Mouse (Mus musculus) left cerebral cortex, postnatal 10 days (tissue): ENCODE results near the gene Atxn1. TPM values are rescaled to one million over a fixed set of nuclear protein-coding genes. Genes with fewer than 3 reads are reported as not detected.

Experiments used
- DNase-seq, 2 experiments: peaks; one replicate each; pipeline ENCODE4 v3.0.0; 2021 to 2022; ENCODE audit warnings: low spot score in 2 of 2, mixed read lengths in 1 of 2; ENCODE audit errors: extremely low spot score in 1 of 2
- intact Hi-C: fragments of 180-260 bp; cut with DNase I; formaldehyde crosslinking; loops from one replicate; pipeline ENCODE4 v1.15.1; 2025
- total RNA-seq, 2 experiments: library from RNA; stranded (reverse); gene quantifications; 2 replicates each; pipeline ENCODE4 v1.2.3; 2021

Atxn1 gene
- total RNA-seq, 2 experiments from 2014 or later: 149 to 152 TPM

DNA sequence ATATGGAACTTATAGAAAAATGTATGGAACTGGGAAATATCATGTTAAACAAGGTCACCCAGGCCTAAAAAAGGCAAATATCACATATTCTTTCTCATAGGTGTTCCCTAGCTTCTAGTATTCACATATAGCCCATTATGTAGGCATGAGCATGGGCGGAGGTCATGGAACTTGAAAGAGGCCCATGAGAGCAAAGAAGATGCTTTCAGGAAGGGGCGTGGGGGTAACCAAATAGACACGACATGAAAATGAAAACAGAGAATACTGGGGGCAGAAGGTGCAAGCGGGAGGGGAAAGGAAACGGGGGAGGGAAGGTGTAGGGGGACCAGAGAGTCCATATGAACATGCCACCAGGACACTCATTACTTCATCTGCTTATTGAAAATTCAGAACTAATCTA, 87.9 kb downstream of the Atxn1 start:
- DNase-seq: no peak
- intact Hi-C loops: no loop called here

- no peak for DNase-seq
- intact Hi-C loops: no loop called here
These were observed 88.4 kb downstream of the Atxn1 start for GRCm38 (mm10) chr13:45876368-45876760.

DNA sequence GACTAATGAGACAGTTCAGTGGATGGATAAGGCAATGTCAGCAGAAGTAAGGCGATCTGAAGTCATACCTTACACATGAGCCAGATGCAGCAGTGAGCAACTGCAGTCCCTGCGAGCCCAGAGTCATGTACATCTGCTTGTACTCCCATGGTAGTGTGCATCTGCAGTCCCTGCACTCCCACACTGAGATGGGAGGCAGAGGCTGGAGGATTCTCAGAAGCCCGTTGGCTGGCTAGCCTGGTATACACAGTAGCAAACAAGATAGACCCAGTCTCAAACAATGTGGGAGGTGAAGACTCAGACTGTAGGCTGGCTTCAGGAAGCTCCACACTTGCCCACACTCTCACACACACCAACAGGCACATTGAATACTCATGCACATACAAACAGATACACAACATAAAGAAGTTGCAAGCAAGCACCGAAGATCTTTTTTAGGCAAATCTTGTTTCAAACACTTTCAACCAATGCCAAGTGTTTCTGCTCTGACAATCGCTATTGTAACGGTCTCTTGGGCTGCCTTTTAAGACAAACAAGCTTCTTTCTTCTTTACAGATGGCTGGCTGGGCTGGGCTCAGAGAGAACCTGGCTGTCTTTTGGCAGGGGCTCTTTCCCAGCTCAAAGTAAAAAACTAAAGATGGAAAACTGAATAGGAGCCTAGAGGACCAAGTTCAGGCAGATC, 89.0 kb downstream of the Atxn1 start:
- DNase-seq: no peak
- intact Hi-C loops: no loop called here

DNA sequence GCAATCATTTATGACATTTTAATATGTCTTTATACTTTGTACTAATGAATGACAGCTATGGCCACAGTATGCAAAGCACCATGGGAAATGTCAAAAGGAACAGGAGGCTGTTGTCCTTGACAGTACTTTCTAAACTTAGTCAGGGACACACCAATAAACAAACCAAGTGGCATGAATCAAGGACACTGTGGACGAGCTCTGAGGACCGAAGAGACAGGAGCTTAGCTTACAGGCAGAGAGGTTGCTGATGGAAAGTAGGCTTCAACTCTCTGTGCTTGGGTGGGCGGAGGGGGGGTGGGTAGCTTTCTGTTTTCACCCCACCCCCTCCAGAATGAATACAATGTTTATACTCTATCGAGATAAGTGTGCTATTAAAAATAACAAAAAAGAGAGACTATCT, 90.6 kb downstream of the Atxn1 start:
- intact Hi-C loops: no loop called here
- DNase-seq: no peak

DNA sequence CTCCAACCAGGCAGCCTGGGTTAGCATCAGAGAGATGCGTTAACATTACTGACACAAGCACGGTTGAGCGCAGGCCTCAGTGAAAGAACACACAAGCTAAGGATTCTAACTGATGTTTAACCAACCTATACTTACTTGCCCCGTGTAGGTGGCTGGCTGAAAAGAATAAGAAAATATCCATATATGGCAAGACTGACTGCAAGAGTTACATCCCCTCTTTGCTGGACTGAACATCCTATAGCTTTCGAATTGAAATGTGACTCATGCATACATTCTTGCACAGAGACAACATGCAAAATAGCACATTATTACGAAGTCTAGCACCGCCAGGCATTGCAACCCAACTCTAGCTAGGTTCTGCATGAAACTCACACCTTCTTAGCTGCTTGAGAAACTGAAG, 91.8 kb downstream of the Atxn1 start:
- intact Hi-C loops: no loop called here
- DNase-seq: no peak

DNA sequence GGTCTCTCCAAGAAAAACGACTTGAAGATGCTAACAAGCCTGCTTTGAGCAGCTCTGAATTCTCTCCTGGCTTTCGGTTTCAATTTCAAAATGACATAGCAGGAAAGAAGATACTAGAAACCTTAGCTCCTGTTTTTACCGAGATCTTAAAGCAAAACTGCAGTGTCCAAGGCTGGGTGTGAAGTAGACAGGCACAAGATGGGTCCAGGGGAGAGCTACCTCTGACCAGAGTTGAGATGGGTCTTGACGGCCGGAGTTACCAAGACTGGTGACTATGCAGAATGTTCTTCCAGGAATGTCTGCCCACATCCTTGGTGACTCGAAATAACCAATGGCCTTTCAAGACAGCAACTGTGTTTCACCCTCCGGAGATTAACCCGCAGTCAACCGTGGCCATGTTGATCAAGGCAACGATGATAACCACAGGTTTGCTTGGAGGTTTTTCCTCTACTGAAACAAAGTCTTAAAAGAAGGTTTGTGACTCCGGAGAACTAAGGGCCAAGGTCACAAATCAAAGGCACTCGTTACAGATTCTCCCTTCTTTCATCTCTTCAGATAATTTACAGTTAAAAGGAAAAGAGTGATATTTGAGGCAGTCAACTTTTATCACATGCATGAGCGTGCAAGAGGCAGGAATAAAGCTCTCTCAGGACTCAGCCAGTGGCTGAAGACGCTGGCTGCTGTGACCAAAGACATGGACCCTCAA, 92.6 kb downstream of the Atxn1 start:
- no peak for DNase-seq
- intact Hi-C loops: no loop called here

DNA sequence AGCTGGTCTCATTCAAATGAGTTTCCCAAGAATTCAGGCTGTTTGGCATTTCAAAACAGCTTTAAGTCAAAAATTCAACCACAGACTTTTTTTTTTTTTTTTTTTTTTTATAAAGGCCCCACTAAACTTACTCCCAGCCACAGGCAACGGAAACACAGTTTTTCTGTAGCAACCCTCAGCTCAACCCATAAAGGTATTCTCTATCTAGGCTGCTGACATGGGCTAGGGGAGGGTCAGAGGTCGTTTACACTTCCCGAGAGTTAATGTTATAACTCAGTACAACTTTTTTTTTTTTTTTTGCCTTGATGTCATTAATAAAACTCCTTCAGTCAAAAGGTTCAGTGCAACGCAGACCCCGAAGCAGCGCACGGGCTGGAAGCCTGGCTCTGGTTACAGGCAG, 93.3 kb downstream of the Atxn1 start:
- no peak for DNase-seq
- intact Hi-C loops: no loop called here

DNA sequence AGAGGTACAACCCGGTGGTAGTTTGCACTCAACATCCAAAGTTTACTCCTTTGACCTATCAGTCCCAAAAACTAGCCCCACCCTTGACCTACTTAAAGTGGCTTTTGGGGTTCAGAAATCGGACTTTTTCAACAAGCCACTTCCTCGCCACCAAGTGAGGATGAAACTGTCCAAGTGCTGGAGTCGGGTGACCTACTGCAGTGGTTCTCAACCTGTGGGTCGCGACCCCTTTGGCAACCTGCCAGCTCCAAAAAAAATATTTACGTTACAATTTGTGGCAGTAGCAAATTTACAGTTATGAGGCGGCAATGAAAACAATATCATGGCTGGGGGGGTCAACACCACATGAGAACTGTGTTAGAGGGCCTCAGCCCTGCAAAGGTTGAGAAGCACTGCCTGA, 95.9 kb downstream of the Atxn1 start:
- intact Hi-C loops: no loop called here
- DNase-seq: no peak

- intact Hi-C loops: no loop called here
- peak in 1 of 2 experiments; percentile 31 for DNase-seq
These were observed 97.5 kb downstream of the Atxn1 start for GRCm38 (mm10) chr13:45867273-45867672.

- DNase-seq: no peak
These were observed 98.1 kb downstream of the Atxn1 start for GRCm38 (mm10) chr13:45866615-45867245.

GRCm38 (mm10) chr13:45865620-45866019, 99.2 kb downstream of the Atxn1 start:
- intact Hi-C loops: no loop called here

More at GRCm38 (mm10) chr13:45866615-45867245, 98.1 kb downstream of the Atxn1 start:
- intact Hi-C loops: no loop called here

GRCm38 (mm10) chr13:45863779-45864178, 101.0 kb downstream of the Atxn1 start:
- intact Hi-C loops: no loop called here
- no peak for DNase-seq

More at GRCm38 (mm10) chr13:45865620-45866019, 99.2 kb downstream of the Atxn1 start:
- DNase-seq: no peak

DNA sequence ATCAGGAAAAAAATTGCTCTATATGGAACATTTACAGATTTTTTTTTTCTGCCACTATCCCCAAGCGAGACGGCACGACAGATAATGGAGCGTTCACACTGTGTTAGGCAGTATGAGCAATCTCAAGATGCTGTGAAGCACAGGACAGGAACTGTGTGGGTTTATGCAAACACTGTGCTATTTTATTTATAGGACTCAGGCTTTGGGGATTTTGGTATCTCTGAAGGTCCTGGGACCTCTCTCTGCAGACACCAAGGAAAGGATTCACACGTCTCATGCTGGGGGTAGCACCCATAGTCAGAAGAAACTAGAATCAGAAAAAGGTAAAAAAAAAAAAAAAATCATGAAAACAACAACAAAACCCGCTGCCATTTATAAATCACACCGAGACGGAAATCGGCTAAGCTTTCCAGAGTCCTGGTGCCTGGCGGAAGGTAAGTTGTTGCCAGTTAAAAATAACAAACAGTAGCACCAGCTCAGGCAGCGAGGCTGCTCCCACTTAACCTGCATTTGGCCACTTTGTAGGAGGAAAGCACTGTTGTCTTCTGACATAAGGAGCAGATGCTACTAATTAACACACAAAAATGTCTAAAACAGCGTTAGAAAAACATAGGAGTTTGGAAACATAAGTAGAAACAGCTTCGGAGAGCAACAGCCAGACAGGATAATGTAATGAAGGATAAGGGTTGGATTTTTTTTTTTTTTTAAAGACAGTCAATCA, 102.8 kb downstream of the Atxn1 start:
- DNase-seq: no peak
- intact Hi-C loops: no loop called here

DNA sequence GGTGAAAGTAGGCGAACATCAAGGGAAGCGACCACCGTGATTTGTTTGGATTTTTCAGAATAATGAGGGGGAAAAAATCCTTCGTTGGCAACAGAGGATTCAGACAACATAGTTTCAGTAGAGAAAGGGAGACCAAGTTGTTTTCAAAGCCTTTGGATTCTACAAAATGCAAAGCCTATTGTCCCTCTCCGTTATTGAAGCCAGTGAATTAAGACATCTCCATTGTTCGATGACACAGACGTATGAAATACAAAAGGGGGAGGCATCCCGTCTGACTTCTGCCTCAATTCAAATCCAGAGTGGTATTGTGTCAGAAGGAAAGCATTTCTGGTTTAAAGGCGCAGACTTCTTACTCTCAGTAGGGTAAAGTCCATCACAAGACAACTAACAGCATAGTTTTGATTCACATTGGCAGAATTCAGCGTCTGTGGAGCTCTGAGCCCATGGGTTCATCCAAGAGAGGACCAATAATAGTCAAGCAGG, 103.7 kb downstream of the Atxn1 start:
- intact Hi-C loops: no loop called here
- no peak for DNase-seq

DNA sequence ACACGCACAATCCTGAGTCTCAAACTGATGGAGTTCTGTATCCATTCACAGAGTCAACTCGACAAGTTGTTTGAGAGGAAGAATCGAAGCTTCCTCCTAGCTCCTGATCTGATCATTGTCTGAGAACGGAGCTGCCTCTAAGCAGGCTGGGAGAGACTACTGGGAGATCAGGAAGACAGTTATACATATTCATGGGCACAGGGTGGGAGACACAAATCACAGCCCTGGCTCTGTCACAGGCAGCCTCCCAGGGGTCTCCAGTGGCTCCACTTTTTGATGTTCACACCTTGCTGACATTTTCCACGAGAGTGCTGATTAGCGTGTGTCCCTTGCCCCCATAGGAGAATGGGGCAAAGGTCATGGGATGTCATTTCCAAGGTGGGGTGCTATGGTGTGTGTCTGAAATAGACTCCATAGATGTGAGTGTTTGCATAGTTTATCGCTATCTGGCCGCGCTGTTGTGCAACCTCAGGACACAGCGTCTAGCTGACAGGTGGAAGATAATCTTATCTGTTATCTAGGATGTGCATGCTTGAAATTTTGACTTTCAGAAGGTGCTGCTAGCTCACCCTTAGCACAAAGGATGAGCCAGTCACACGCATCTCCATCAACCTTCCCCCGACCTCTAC, 105.6 kb downstream of the Atxn1 start:
- DNase-seq: no peak
- intact Hi-C loops: no loop called here

GRCm38 (mm10) chr13:45857416-45857815, 107.4 kb downstream of the Atxn1 start:
- no peak for DNase-seq

GRCm38 (mm10) chr13:45854531-45854930, 110.3 kb downstream of the Atxn1 start:
- no peak for DNase-seq
- intact Hi-C loops: no loop called here

More at GRCm38 (mm10) chr13:45857416-45857815, 107.4 kb downstream of the Atxn1 start:
- intact Hi-C loops: no loop called here

DNA sequence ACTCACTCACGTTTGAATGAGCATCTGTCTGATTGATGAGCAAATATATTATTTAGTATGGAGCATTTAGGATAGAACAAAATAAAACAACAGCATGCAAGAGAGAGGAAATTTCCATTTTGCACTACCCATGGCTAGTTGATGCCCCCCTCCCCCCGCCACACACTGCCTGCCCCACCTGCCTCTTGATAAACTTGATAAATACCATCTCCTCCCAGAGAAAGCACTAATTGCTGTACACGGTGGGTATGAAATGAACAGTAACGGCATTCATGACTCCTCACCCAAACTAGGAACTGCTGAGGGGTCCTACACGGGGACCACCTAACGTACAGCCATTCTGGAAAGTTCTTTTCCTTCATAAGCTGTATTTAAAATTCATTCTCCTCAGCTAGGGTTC, 111.1 kb downstream of the Atxn1 start:
- intact Hi-C loops: no loop called here
- no peak for DNase-seq

- intact Hi-C loops: no loop called here
- DNase-seq: no peak
These were observed 112.5 kb downstream of the Atxn1 start for GRCm38 (mm10) chr13:45852288-45852687.
